Mouse (Mus musculus) cerebral cortex, adult 2 months (tissue): Measurements from ENCODE around the gene Dnajc30.

Experiments
- WGBS: fragments of 180-500 bp; shearing (Covaris S2); methylation state at CpG from one replicate; pipeline ENCODE4 v1.1.7; 2018; 5-methylcytosine and 5-hydroxymethylcytosine counted together

Dnajc30 gene

DNA sequence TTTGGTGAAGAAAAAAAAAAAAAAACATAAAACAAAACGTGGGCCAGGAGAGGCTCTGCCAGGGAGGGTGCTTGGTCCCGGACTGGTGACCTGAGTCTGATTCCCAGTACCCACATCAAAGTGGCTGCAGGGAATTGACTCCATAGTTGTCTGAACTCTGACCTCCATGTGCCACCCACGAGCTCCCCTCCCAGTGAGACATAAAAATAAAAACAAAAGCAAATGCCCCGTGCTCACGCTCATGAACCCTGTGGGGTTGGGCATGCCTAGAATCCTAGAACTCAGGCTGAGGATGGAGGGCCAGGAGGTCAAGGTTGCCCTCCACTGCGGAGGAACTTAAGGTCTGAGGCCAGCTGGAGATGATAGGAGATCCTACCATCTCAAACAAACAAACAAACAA is 45.0 kb downstream of the Dnajc30 start:
- WGBS = 74% methylated on average over 6 of the region's 6 CpGs

DNA sequence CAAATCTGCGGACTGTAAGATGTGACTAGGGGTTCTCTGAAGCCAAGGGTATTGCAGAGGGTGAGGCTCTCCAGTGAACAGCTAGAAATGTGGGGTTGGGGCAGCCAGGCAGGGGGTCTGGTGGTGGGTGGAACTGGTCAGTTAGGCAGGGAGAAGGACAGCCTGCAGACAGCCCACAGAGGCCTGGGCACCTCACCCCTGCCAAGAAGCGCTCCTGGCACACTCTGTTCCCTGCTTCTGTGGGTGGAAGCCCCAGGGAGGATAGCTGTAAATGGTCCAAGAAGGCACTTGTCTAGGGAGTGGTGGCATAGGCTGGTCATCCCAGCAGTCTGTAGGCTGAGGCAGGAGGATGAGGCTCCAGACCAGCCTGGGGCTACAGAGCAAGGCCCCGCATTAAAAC is 45.4 kb downstream of the Dnajc30 start:
- 90% methylated on average over 3 of the region's 3 CpGs for WGBS

DNA sequence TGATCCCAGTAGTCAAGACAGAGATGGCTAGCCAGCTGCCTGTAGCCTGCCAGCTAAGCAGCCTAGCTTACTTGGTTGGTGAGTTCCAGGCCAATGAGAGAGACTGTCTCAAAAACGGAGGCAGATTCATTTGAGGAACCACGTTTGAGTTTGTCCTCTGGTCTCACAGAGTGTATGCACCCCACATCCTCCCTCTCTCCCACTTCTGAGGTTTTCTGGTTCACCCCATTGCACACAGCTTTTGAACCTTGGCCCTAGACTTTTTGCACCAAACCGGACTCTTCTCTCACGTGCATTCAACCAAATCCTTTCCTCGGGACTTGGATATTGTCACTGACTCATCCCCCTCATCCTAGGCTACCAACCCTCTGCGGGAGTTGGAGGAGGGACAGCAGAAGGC is 46.0 kb downstream of the Dnajc30 start:
- WGBS = 81% methylated on average over 6 of the region's 6 CpGs

DNA sequence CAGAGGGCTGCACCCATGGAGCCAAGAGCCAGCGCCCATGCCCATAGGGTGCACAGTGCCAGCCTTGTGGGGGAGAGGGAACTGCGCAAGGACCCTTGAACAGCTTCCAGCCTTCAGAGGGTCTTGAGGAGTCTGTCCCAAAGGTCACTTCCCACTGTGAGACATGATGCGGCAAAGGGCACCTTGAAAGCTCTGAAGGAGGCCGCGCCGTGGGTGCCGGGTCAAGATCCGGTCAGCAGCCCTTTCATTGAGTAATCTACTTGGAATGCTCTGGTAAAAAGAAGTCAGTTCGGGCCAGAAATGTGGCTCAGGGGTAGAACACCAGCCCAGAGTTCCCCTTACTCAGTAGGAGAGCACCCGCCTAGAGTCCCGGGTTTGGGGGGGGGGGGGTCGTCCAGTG is 49.8 kb downstream of the Dnajc30 start:
- 88% methylated on average over 12 of the region's 12 CpGs for WGBS

DNA sequence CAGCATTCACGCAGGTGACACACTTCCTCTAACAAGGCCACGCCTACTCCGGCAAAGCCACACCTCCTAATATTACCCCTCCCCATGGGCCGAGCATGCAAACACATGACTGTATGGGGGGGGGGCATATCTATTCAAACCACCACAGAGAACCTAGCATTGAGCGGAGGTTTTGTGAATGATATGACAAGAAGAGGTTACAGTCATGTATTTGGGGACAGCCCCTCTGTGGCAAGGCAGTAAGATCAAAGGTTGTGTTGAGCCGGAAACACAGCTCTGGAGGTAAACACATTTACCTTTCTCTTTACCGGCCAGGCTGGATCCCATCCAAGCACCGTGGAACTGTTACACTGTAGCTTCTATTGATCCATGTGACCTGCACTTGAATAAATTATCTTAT is 51.2 kb downstream of the Dnajc30 start:
- 80% methylated on average over 8 of the region's 8 CpGs for WGBS
